Mouse (Mus musculus): ENCODE data around the gene Dlgap1. TPM values are rescaled to one million over a fixed set of nuclear protein-coding genes. Genes with fewer than 3 reads are reported as not detected.
A peak's percentile ranks its signal among the peaks of the same experiment; 100 is the strongest.

The Dlgap1 gene
- polyA plus RNA-seq, 1 experiment = 0.06 TPM

DNA sequence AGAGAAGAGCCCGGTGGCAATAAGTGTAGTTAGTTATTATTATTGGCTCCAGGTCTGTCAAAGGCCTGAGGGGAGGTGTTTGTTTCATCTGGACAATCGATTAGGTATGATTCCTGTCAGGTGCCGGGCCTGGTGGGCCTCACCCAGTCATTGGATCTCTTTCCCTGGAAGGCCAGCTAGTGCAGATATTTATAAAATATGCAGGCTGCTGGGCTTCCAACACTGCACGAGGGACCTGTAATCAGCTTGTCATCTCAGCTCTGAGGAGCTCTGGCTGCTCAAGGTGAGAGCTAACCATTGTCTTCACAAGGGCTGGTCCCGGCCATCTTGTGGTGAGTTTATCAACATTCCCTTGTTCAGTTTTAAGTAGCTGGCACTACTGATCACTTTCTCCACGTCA lies 885.1 kb downstream of the Dlgap1 start:
- Histone ChIP-seq H3K27ac (ENCODE audit: insufficient read depth, low read length) (peak overlapping the region; percentile 88), H3K4me3 (ENCODE audit: extremely low read depth, insufficient read depth, insufficient read length) (no peak overlapping the region), H3K4me1 (ENCODE audit: control insufficient read depth, insufficient read depth, insufficient read length) (no peaks in the 10 kb centered on the region; the same call in none of the 2 replicates), H3K36me3 (ENCODE audit: control insufficient read depth, insufficient read depth, low read length) (no peaks in the 10 kb centered on the region), H3K27me3 (ENCODE audit: control insufficient read depth, insufficient read depth, low read length) (no peaks in the 10 kb centered on the region)
- WGBS = 47% methylated on average over 6 of the region's 6 CpGs
- no peak for DNase-seq (ENCODE audit: low read depth in 1 of 2, low spot score in 2 of 2)
- TF ChIP-seq POLR2A (IDR thresholded peaks at IDR 0.05; ENCODE audit: low read depth, low read length) = no peak
- no peak for TF ChIP-seq CTCF (IDR thresholded peaks at IDR 0.05; ENCODE audit: extremely low read depth, insufficient read depth, insufficient read length, insufficient replicate concordance)

DNA sequence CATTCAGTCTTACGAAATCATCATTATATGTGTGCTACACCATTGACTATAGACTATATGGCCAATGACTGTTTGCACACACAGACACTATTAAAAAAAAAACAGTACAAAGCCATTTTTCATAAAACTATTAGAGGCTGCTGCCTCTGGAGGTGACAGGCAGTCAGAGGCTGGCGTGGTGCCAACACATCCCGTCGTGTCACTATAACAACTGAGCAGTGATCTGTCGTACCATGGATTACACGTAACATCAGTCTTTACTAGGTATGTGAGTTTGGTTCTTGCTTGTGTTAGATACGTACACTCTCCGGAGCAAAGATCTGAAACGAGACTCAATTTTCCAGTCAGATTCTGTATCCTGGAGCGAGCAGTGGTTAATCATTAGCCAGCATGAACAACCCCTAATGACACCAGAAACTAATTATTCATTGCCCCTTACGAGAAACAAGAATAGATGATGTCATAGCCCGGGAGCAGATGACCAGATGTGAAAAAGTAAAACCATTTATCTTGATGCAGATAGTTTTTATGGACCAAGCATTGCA lies 888.1 kb downstream of the Dlgap1 start:
- DNase-seq (ENCODE audit: low read depth in 1 of 2, low spot score in 2 of 2) = no peak
- Histone ChIP-seq H3K27me3 (ENCODE audit: control insufficient read depth, insufficient read depth, low read length) (no peaks in the 10 kb centered on the region), H3K4me3 (ENCODE audit: extremely low read depth, insufficient read depth, insufficient read length) (no peak overlapping the region), H3K36me3 (ENCODE audit: control insufficient read depth, insufficient read depth, low read length) (no peaks in the 10 kb centered on the region), H3K4me1 (ENCODE audit: control insufficient read depth, insufficient read depth, insufficient read length) (no peaks in the 10 kb centered on the region; the same call in none of the 2 replicates), H3K27ac (ENCODE audit: insufficient read depth, low read length) (no peak overlapping the region)
- 82% methylated on average over 12 of the region's 12 CpGs for WGBS
- TF ChIP-seq CTCF (IDR thresholded peaks at IDR 0.05; ENCODE audit: extremely low read depth, insufficient read depth, insufficient read length, insufficient replicate concordance) = no peak
- no peak for TF ChIP-seq POLR2A (IDR thresholded peaks at IDR 0.05; ENCODE audit: low read depth, low read length)

DNA sequence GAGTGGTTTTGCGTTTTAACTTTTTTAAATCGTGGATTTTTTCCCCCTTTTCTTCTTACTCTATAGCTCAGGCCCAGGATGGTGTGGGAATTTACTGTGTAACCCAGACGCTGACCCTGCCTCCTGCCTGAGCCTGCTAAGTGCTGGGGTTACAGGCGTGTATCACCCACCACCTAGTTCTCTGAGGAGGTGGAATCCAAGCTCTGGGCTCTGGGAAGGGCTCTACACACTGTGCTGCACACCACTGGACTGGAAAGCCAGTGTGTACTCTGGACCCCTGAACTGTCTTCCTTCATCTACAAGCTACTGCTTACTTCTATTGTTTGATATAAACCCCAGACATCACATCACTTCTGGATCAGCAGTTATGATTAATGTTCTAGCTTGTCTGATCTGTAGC lies 889.9 kb downstream of the Dlgap1 start:
- no peak overlapping the region for H3K27ac ChIP-seq (ENCODE audit: insufficient read depth, low read length)
- no peaks in the 10 kb centered on the region for H3K27me3 ChIP-seq (ENCODE audit: control insufficient read depth, insufficient read depth, low read length)
- H3K4me1 ChIP-seq (ENCODE audit: control insufficient read depth, insufficient read depth, insufficient read length) = no peaks in the 10 kb centered on the region; the same call in 1 of the 2 replicates
- TF ChIP-seq CTCF (IDR thresholded peaks at IDR 0.05; ENCODE audit: extremely low read depth, insufficient read depth, insufficient read length, insufficient replicate concordance) = no peak
- no peak for TF ChIP-seq POLR2A (IDR thresholded peaks at IDR 0.05; ENCODE audit: low read depth, low read length)
- H3K36me3 ChIP-seq (ENCODE audit: control insufficient read depth, insufficient read depth, low read length) = no peaks in the 10 kb centered on the region
- 92% methylated on average over 4 of the region's 4 CpGs for WGBS
- no peak overlapping the region for H3K4me3 ChIP-seq (ENCODE audit: extremely low read depth, insufficient read depth, insufficient read length)
- no peak for DNase-seq (ENCODE audit: low read depth in 1 of 2, low spot score in 2 of 2)

GRCm38 (mm10) chr17:70864117-70864516 lies 895.2 kb downstream of the Dlgap1 start:
- TF ChIP-seq POLR2A (IDR thresholded peaks at IDR 0.05; ENCODE audit: low read depth, low read length) (no peak), CTCF (IDR thresholded peaks at IDR 0.05; ENCODE audit: extremely low read depth, insufficient read depth, insufficient read length, insufficient replicate concordance) (no peak)
- H3K4me3 ChIP-seq (ENCODE audit: extremely low read depth, insufficient read depth, insufficient read length) = no peak overlapping the region
- H3K27ac ChIP-seq (ENCODE audit: insufficient read depth, low read length) = no peak overlapping the region
- no peaks in the 10 kb centered on the region for H3K4me1 ChIP-seq (ENCODE audit: control insufficient read depth, insufficient read depth, insufficient read length)
- no peaks in the 10 kb centered on the region for H3K27me3 ChIP-seq (ENCODE audit: control insufficient read depth, insufficient read depth, low read length)
- DNase-seq (ENCODE audit: low read depth in 1 of 2, low spot score in 2 of 2) = no peak
- no peaks in the 10 kb centered on the region for H3K36me3 ChIP-seq (ENCODE audit: control insufficient read depth, insufficient read depth, low read length)
- WGBS = 95% methylated on average over 8 of the region's 8 CpGs

DNA sequence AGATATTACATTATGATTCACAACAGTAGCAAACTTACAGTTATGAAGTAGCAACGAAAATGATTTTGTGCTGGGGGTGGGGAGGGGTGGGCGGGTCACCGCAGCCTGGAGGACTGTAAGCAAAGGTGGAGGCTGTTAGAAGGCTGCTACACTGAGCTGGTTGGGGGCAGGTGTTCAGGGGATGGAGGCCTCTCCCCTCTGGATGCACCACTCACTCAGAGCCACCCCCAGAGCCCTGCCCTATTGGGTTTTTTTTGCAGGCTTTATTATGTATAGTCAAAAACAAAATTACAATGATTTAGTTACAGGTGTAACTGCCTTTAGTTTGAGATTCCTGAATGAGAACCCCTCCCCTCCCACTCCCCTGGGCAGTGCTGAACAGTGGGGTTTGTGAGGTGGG lies 895.8 kb downstream of the Dlgap1 start:
- WGBS = 88% methylated on average over 3 of the region's 3 CpGs
- no peak overlapping the region for H3K4me3 ChIP-seq (ENCODE audit: extremely low read depth, insufficient read depth, insufficient read length)
- H3K4me1 ChIP-seq (ENCODE audit: control insufficient read depth, insufficient read depth, insufficient read length) = no peaks in the 10 kb centered on the region
- no peak overlapping the region for H3K27ac ChIP-seq (ENCODE audit: insufficient read depth, low read length)
- no peaks in the 10 kb centered on the region for H3K36me3 ChIP-seq (ENCODE audit: control insufficient read depth, insufficient read depth, low read length)
- no peak for DNase-seq (ENCODE audit: low read depth in 1 of 2, low spot score in 2 of 2)
- no peaks in the 10 kb centered on the region for H3K27me3 ChIP-seq (ENCODE audit: control insufficient read depth, insufficient read depth, low read length)
- no peak for TF ChIP-seq CTCF (IDR thresholded peaks at IDR 0.05; ENCODE audit: extremely low read depth, insufficient read depth, insufficient read length, insufficient replicate concordance)

DNA sequence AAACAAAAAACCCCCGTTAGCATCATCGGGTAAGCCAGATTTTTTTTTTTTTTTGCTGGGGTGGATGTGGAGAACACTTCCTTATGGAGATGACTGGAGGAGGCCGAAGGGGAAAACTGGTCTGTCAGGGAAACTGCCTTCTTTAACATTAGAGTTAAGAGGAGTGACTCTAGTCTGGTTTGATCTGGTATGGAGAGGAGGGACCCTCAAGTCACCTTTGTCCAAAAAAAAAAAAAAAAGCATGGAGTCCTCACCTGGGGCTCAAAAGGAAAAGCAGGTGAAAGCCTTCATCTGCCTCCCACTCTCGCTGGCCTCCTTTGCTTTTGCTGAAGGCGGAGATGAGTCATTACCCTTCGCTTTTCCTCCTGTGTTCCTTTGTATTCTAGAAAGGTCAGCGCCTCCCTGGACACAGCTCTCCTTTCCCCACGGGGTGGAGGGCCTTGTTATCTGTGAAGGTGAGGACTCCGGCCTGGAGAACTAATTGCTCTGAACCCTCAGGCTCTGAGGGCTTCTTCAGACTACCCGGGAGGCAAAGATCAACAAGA lies 896.3 kb downstream of the Dlgap1 start:
- Histone ChIP-seq H3K27ac (ENCODE audit: insufficient read depth, low read length) (no peak overlapping the region), H3K4me1 (ENCODE audit: control insufficient read depth, insufficient read depth, insufficient read length) (no peaks in the 10 kb centered on the region), H3K27me3 (ENCODE audit: control insufficient read depth, insufficient read depth, low read length) (no peaks in the 10 kb centered on the region), H3K4me3 (ENCODE audit: extremely low read depth, insufficient read depth, insufficient read length) (no peak overlapping the region), H3K36me3 (ENCODE audit: control insufficient read depth, insufficient read depth, low read length) (no peaks in the 10 kb centered on the region)
- no peak for TF ChIP-seq CTCF (IDR thresholded peaks at IDR 0.05; ENCODE audit: extremely low read depth, insufficient read depth, insufficient read length, insufficient replicate concordance)
- no peak for TF ChIP-seq POLR2A (IDR thresholded peaks at IDR 0.05; ENCODE audit: low read depth, low read length)
- no peak for DNase-seq (ENCODE audit: low read depth in 1 of 2, low spot score in 2 of 2)
- WGBS = 85% methylated on average over 10 of the region's 10 CpGs

GRCm38 (mm10) chr17:70866029-70866428 lies 897.2 kb downstream of the Dlgap1 start:
- no peak for TF ChIP-seq CTCF (IDR thresholded peaks at IDR 0.05; ENCODE audit: extremely low read depth, insufficient read depth, insufficient read length, insufficient replicate concordance)
- TF ChIP-seq POLR2A (IDR thresholded peaks at IDR 0.05; ENCODE audit: low read depth, low read length) = no peak
- no peak for DNase-seq (ENCODE audit: low read depth in 1 of 2, low spot score in 2 of 2)
- no peak overlapping the region for H3K27ac ChIP-seq (ENCODE audit: insufficient read depth, low read length)
- no peak overlapping the region for H3K4me3 ChIP-seq (ENCODE audit: extremely low read depth, insufficient read depth, insufficient read length)
- WGBS = 90% methylated on average over 5 of the region's 5 CpGs
- H3K4me1 ChIP-seq (ENCODE audit: control insufficient read depth, insufficient read depth, insufficient read length) = no peaks in the 10 kb centered on the region
- no peaks in the 10 kb centered on the region for H3K36me3 ChIP-seq (ENCODE audit: control insufficient read depth, insufficient read depth, low read length)
- H3K27me3 ChIP-seq (ENCODE audit: control insufficient read depth, insufficient read depth, low read length) = no peaks in the 10 kb centered on the region

Measured in spleen, adult 2 months (tissue).